Mouse (Mus musculus) heart, embryonic 16.5 days (tissue): ENCODE data around the gene Ralgapa1. TPM values are rescaled to one million over a fixed set of nuclear protein-coding genes. Genes with fewer than 3 reads are reported as not detected.
A peak's percentile ranks its signal among the peaks of the same experiment; 100 is the strongest.

Experiments used
- ATAC-seq: fragments of 200-750 bp; cut with Nextera tagmentation; replicated peaks from 2 replicates; pipeline ENCODE4 v1.8.0; 2017; ENCODE audit warnings: moderate number of reproducible peaks; ENCODE audit not compliant: insufficient read depth, low FRiP score; ENCODE audit errors: extremely low read depth
- H3K27ac ChIP-seq: fragments of 300-500 bp; sonication (generic); 2 replicates; pipeline ENCODE4 v1.5.1; 2014; ENCODE audit warnings: mild to moderate bottlenecking, low read length, control low read depth, moderate library complexity
- H3K27me3 ChIP-seq: fragments of 300-500 bp; sonication (generic); 2 replicates; pipeline ENCODE4 v1.6.1; 2014; ENCODE audit warnings: low read length, mixed read lengths; ENCODE audit not compliant: control insufficient read depth, insufficient read depth
- H3K36me3 ChIP-seq: fragments of 300-500 bp; sonication (generic); 2 replicates; pipeline ENCODE4 v1.6.1; 2014; ENCODE audit not compliant: control insufficient read depth, insufficient read depth
- H3K4me1 ChIP-seq: fragments of 300-500 bp; sonication (generic); 2 replicates; pipeline ENCODE4 v1.6.1; 2014; ENCODE audit warnings: low read length, mixed read lengths; ENCODE audit not compliant: control insufficient read depth, insufficient read depth
- H3K4me2 ChIP-seq: fragments of 300-500 bp; sonication (generic); 2 replicates; pipeline ENCODE4 v1.6.1; 2014; ENCODE audit warnings: low read depth, mild to moderate bottlenecking, control low read depth, low read length
- H3K4me3 ChIP-seq: fragments of 300-500 bp; sonication (generic); 2 replicates; pipeline ENCODE4 v1.5.1; 2014; ENCODE audit warnings: mild to moderate bottlenecking, control low read depth, low read length
- H3K9ac ChIP-seq: fragments of 300-500 bp; sonication (generic); 2 replicates; pipeline ENCODE4 v1.6.1; 2014; ENCODE audit warnings: low read length, control low read depth
- H3K9me3 ChIP-seq: fragments of 300-500 bp; sonication (generic); replicated peaks from 2 replicates; pipeline ENCODE4 v1.6.1; 2016; ENCODE audit warnings: low read length; ENCODE audit not compliant: control insufficient read depth
- WGBS: fragments of 180-500 bp; shearing (Covaris S2); extraction: QIAGEN DNeasy Blood & Tissue Kit; methylation state at CpG from one replicate; pipeline ENCODE4 v1.1.7; 2014; 5-methylcytosine and 5-hydroxymethylcytosine counted together
- polyA plus RNA-seq: library from polyadenylated mRNA; unstranded; fragments of >200 nt; fragmentation: Nextera tagmentation; extraction: Ambion mirVana; gene quantifications from 2 replicates; pipeline ENCODE4 v1.2.1, GENCODE M21; 2015

Ralgapa1 gene
- polyA plus RNA-seq, 1 experiment from 2014 or later: 14.2 TPM

DNA sequence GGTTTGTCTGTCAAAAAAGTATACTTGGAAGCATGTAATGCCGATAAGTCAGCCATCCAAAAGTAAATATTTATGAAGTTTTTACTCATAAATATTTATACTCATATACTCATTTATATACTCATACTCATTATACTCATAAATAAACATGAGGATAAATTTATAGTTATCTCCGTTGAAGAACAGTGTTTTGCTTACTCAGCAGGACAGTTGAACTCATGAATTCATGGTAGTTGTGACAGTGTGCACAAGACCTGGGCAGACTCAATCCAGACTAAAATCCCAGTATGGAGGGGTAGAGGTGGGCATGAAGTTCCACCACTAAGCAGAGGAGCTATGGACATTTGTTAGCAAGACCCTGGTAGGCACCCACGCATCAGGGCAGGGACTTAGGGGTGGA, 16.5 kb upstream of the Ralgapa1 start:
- no peaks in the 10 kb centered on the region for H3K27me3 ChIP-seq
- ATAC-seq: no peak
- H3K27ac ChIP-seq: no peak overlapping the region
- H3K4me1 ChIP-seq: peaks cover 7% of the 10 kb centered on the region
- H3K9ac ChIP-seq: no peak overlapping the region; the same call in 1 of the 2 replicates
- H3K4me2 ChIP-seq: no peak overlapping the region; the same call in 1 of the 2 replicates
- 80% methylated on average over 3 of the region's 3 CpGs for WGBS
- H3K4me3 ChIP-seq: peak overlapping the region; percentile 89
- peaks cover 11% of the 10 kb centered on the region for H3K36me3 ChIP-seq
- H3K9me3 ChIP-seq: no peaks in the 10 kb centered on the region

DNA sequence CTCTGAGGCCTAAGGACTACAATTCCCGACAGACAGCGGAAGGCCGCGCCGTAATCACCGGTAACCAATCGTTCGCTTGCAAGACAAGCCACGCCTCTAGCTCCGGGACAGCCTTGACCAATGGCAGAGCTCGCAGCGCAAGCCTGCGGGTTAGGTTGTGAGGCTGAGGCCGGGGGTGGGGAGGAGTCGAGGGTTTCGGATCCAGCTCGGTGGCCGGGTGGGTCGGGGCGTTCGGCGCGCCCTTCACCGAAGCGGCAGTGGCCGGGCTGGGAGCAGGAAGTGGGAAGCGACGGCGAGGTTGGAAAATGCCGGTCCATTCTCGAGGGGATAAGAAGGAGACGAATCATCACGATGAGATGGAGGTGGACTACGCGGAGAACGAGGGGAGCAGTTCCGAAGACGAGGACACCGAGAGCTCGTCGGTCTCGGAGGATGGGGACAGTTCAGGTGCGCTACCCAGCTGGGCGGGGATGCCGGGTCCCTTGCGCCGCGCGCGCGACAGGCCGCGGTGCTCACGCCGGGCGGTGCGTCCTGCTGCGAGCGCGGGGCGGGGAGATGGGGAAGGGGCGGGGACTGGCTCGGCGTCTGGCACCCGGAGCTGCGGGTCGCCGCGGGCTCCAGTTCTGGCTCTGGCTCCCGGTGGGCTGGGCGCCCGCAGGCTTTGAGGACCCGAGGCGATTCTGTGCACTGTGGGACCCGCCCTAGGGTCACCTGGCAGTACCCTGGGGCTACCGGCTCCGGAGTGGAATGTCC, 15.4 kb upstream of the Ralgapa1 start, which contains the start of gene Brms1l:
Brms1l (plus strand) TSS at position 126 of the 753 bp plus-strand sequence.
- peak within 1 kb of the TSS; percentile 86 for H3K4me2 ChIP-seq
- H3K9me3 ChIP-seq: no peaks in the 10 kb centered on the region
- ATAC-seq: peak; percentile 100
- peaks cover 7% of the 10 kb centered on the region for H3K4me1 ChIP-seq
- under 1% methylated on average over 77 of the region's 77 CpGs for WGBS
- H3K27me3 ChIP-seq: no peaks in the 10 kb centered on the region
- peak within 1 kb of the TSS; percentile 89 for H3K9ac ChIP-seq
- no peaks in the 10 kb centered on the region; the same call in 1 of the 2 replicates for H3K36me3 ChIP-seq
- peak within 1 kb of the TSS; percentile 89 for H3K4me3 ChIP-seq
- peak within 1 kb of the TSS; percentile 96 for H3K27ac ChIP-seq

DNA sequence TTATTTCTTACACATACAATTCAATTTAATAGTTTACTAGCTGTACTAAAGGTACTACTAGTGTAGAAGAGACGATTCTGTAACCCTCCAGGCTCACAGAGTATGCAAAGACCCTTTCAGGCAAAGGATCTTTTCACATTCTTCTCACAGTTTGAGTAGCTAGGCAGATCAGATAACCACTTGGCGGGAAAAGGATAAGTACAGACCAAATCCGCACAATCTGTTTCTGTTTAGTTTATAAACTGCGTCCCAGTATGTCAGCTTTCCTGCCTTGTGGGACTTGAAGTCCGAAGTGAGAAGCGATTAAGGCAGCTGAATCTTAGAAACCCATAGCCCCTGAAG, 14.9 kb upstream of the Ralgapa1 start:
- WGBS: 2% methylated on average over 6 of the region's 6 CpGs
- H3K27ac ChIP-seq: peak overlapping the region; percentile 79
- no peak; the same call in 1 of the 2 replicates for ATAC-seq
- peak overlapping the region; percentile 67 for H3K4me2 ChIP-seq
- H3K36me3 ChIP-seq: no peaks in the 10 kb centered on the region
- peak overlapping the region; percentile 89 for H3K4me3 ChIP-seq
- no peaks in the 10 kb centered on the region for H3K9me3 ChIP-seq
- no peaks in the 10 kb centered on the region for H3K27me3 ChIP-seq
- H3K9ac ChIP-seq: peak overlapping the region; percentile 66
- H3K4me1 ChIP-seq: peaks cover 7% of the 10 kb centered on the region

DNA sequence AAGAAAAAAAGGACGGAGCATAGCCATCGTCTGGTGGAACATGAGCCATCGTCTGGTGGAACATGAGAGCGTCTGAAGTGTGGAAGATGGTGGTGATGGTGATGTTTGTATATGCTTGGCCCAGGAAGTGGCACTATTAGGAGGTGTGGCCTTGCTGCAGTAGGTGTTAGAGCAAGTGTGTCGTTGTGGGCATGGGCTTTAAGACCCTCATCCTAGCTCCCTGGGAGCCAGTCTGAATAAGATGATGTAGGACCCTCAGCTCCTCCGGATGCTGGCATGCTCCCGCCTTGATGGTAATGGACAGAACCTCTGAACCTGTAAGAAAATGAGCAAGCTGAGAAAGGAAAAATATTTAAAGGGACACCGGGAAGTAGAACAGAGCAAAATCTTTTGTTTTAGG, 13.9 kb upstream of the Ralgapa1 start:
- Histone ChIP-seq H3K4me2 (no peak overlapping the region), H3K4me3 (no peak overlapping the region), H3K36me3 (no peaks in the 10 kb centered on the region), H3K4me1 (peaks cover 7% of the 10 kb centered on the region), H3K9ac (no peak overlapping the region), H3K27me3 (no peaks in the 10 kb centered on the region), H3K27ac (no peak overlapping the region), H3K9me3 (no peaks in the 10 kb centered on the region)
- WGBS: 70% methylated on average over 8 of the region's 8 CpGs
- no peak for ATAC-seq

DNA sequence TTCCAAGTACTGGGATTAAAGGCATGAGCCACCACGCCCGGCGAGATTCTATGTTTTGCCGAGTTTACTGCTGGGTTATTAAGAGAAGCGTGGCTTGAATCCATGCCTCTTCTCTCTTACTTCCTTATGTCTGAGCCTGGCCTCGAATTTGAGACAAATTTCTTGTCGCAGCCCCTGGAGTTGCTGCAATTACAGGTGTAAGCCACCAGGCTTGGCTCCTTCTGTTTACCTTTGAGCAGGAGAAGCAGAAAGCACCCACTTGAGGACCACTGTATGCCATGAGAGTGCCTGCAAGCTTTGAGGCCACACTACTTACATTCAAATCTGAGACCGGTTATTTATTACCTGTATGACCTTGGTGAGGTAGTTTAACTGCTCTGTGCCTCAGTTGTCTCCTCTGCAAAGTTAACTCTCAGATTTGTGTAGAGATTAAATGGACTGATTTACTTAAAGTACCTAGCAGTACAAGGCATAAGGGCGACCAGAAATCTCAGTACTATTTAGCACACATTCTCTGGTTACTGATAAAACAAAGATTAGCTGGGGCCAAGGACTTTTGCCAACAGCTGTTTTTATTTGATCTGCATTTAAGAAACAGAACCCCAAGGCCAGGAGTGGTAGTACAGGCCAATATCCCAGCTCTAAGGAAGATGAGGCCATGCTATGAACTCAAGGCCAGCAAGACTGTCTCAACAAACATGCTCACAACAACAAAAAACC, 13.1 kb upstream of the Ralgapa1 start:
- H3K27ac ChIP-seq: no peak overlapping the region
- H3K4me1 ChIP-seq: peaks cover 7% of the 10 kb centered on the region
- H3K36me3 ChIP-seq: no peaks in the 10 kb centered on the region
- ATAC-seq: no peak
- no peaks in the 10 kb centered on the region for H3K27me3 ChIP-seq
- no peaks in the 10 kb centered on the region for H3K9me3 ChIP-seq
- H3K9ac ChIP-seq: no peak overlapping the region
- no peak overlapping the region for H3K4me3 ChIP-seq
- WGBS: 57% methylated on average over 9 of the region's 9 CpGs
- H3K4me2 ChIP-seq: no peak overlapping the region

DNA sequence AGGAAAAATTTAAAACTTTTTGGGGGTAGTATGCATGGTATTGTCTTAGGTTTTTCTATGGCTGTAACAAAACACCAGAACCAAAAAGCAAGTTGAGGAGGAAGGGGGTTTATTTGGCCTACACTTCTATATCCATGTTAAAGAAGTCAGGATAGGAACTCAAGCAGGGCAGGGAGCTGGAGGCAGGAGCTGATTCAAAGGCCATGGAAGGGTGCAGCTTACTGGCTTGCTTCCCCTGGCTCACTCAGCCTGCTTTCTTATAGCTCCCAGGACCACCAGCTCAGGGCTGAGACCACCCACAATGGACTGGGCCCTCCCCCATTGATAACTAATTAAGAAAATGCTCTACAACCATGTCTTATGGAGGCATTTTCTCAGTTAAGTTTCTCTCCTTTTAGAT, 12.0 kb upstream of the Ralgapa1 start:
- H3K4me1 ChIP-seq: peaks cover 7% of the 10 kb centered on the region
- no peaks in the 10 kb centered on the region for H3K36me3 ChIP-seq
- no peak overlapping the region for H3K4me2 ChIP-seq
- H3K9ac ChIP-seq: no peak overlapping the region
- ATAC-seq: no peak
- H3K9me3 ChIP-seq: no peaks in the 10 kb centered on the region
- no peak overlapping the region for H3K4me3 ChIP-seq
- no peak overlapping the region for H3K27ac ChIP-seq
- H3K27me3 ChIP-seq: no peaks in the 10 kb centered on the region

DNA sequence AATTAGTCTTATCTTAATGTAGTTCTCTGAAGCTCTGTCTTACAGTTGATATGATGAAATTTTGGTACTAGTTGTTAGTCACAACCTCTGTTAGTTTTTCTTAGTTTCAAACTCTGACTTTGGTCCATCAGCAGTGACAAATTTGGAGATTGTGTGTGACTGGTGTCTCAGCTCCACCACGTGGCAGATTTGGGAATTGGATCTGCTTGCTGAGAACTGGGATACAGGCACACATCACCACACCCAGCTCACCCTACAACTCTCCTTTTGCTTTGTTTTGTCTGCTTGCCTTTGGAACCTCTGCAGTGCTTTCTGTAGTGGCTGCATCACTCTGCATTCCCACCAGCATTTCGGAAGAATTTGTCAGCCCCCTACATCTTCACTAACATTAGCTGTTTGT, 10.1 kb upstream of the Ralgapa1 start:
- Histone ChIP-seq H3K9ac (no peak overlapping the region), H3K36me3 (no peaks in the 10 kb centered on the region), H3K9me3 (no peaks in the 10 kb centered on the region), H3K4me3 (no peak overlapping the region), H3K4me2 (no peak overlapping the region), H3K4me1 (no peaks in the 10 kb centered on the region), H3K27ac (no peak overlapping the region), H3K27me3 (no peaks in the 10 kb centered on the region)
- ATAC-seq: no peak
- WGBS: 19% methylated on average over 2 of the region's 2 CpGs

DNA sequence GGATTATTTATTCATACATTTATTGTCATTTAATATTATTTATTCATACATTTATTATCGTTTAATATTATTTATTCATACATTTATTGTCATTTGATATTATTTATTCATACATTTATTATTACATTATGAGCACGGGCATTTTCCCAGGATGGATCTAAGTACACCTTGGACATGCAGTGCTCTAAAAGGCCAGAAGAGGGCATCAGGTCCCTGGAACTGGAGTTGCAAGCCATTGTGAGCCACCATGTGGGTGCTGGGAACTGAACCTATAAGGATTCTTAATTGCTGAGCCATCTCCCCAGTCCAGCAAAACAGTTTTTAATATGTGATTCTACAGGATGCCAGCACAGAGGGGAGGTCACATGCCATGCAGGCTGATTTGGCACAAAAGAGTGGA, 4.6 kb upstream of the Ralgapa1 start:
- no peaks in the 10 kb centered on the region; the same call in 1 of the 2 replicates for H3K4me1 ChIP-seq
- H3K27ac ChIP-seq: no peak overlapping the region
- no peak overlapping the region for H3K9ac ChIP-seq
- no peak overlapping the region for H3K4me2 ChIP-seq
- H3K4me3 ChIP-seq: no peak overlapping the region
- no peaks in the 10 kb centered on the region for H3K36me3 ChIP-seq
- H3K9me3 ChIP-seq: peaks cover 3% of the 10 kb centered on the region; the same call in 1 of the 2 replicates
- H3K27me3 ChIP-seq: no peaks in the 10 kb centered on the region
- no peak for ATAC-seq
- WGBS: 70% methylated on average over 2 of the region's 2 CpGs

DNA sequence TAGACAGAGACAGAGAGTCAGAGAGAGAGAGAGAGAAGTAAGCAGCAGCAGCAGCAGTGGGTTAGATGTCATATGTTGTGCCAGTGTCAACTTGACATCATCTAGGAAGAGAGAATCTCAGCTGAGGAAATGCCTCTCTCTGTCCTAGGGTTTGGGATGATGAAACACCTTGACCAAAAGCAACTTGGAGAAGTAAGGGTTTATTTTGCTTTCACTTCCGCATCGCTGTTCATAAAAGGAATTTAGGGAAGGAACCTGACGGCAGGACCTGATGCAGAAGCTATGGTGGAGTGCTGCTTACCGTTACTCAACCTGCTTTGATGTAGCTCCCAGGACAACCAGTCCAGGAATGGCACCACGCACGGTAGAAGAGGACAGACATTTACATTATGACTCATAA, 3.1 kb upstream of the Ralgapa1 start:
- Histone ChIP-seq H3K27ac (no peak overlapping the region), H3K9me3 (peaks cover 3% of the 10 kb centered on the region; the same call in 1 of the 2 replicates), H3K4me3 (no peak overlapping the region), H3K27me3 (no peaks in the 10 kb centered on the region), H3K36me3 (no peaks in the 10 kb centered on the region), H3K4me1 (peaks cover 5% of the 10 kb centered on the region), H3K4me2 (no peak overlapping the region), H3K9ac (no peak overlapping the region)
- ATAC-seq: no peak
- 81% methylated on average over 6 of the region's 6 CpGs for WGBS
